Mouse (Mus musculus) forebrain, postnatal 0 days (tissue): Measurements from ENCODE around the gene Galnt18. TPM values are rescaled to one million over a fixed set of nuclear protein-coding genes. Genes with fewer than 3 reads are reported as not detected.

Experiments used
- ATAC-seq: fragments of 200-750 bp; cut with Nextera tagmentation; 2 replicates; pipeline ENCODE4 v1.8.0; 2017; ENCODE audit warnings: mild to moderate bottlenecking, moderate library complexity
- DNase-seq: peaks from one replicate; pipeline ENCODE4 v3.0.0-alpha.2; 2015
- H3K27ac ChIP-seq: fragments of 300-500 bp; sonication (generic); 2 replicates; pipeline ENCODE4 v1.5.1; 2014; ENCODE audit warnings: low read depth, mild to moderate bottlenecking, antibody characterized with exemption, low read length, moderate library complexity, mixed read lengths
- H3K27me3 ChIP-seq: fragments of 300-500 bp; sonication (generic); 2 replicates; pipeline ENCODE4 v1.6.1; 2014; ENCODE audit warnings: mild to moderate bottlenecking, low read length, mixed read lengths; ENCODE audit not compliant: insufficient read depth
- H3K36me3 ChIP-seq: fragments of 300-500 bp; sonication (generic); 2 replicates; pipeline ENCODE4 v1.6.1; 2014; ENCODE audit warnings: mild to moderate bottlenecking, moderate library complexity; ENCODE audit not compliant: insufficient read depth
- H3K4me1 ChIP-seq: fragments of 300-500 bp; sonication (generic); 2 replicates; pipeline ENCODE4 v1.6.1; 2014; ENCODE audit warnings: antibody characterized with exemption; ENCODE audit not compliant: insufficient read depth
- H3K4me2 ChIP-seq: fragments of 300-500 bp; sonication (generic); 2 replicates; pipeline ENCODE4 v1.6.1; 2014; ENCODE audit warnings: low read depth, mild to moderate bottlenecking, moderate library complexity
- H3K4me3 ChIP-seq: fragments of 300-500 bp; sonication (generic); 2 replicates; pipeline ENCODE4 v1.5.1; 2014; ENCODE audit warnings: low read depth, low read length, mixed read lengths
- H3K9ac ChIP-seq: fragments of 300-500 bp; sonication (generic); 2 replicates; pipeline ENCODE4 v1.6.1; 2014; ENCODE audit warnings: mild to moderate bottlenecking
- H3K9me3 ChIP-seq: fragments of 300-500 bp; sonication (generic); 2 replicates; pipeline ENCODE4 v1.6.1; 2016; ENCODE audit warnings: low read length
- CTCF ChIP-seq: sonication (generic); IDR thresholded peaks from 2 replicates; pipeline ENCODE4 v1.5.1; 2016; ENCODE audit warnings: antibody characterized with exemption, control low read depth, low read depth
- WGBS: fragments of 180-500 bp; shearing (Covaris S2); extraction: QIAGEN DNeasy Blood & Tissue Kit; methylation state at CpG from one replicate; pipeline ENCODE4 v1.1.7; 2014; 5-methylcytosine and 5-hydroxymethylcytosine counted together
- polyA plus RNA-seq: library from polyadenylated mRNA; unstranded; fragments of >200 nt; fragmentation: Nextera tagmentation; extraction: Ambion mirVana; gene quantifications from 2 replicates; pipeline ENCODE4 v1.2.1, GENCODE M21; 2015
- total RNA-seq: library from RNA; depleted of rRNA; stranded (reverse); fragments of >200 nt; gene quantifications from 2 replicates; pipeline ENCODE4 v1.2.3, GENCODE M21; 2014

The Galnt18 gene
- total and polyA plus RNA-seq, 2 experiments from 2014 or later: 18.0 to 22.0 TPM

DNA sequence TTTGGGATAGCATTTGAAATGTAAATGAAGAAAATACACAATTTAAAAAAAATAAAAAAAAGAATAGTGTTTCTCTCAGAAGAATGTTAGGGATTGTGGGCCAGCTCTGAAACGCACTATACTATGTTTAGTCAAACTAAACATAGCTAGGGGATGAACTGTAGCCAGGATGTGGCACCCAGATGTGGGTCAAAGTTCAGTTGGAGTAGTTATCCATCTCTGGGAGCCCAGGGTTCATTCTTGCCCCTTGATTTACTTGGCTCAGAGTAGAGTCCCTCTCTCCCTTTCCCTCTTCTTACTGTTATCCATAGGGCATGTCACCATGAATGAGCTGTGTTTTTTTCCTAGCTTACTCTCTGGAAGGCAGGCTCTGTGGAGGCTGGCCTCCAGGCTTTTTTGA lies 165.3 kb downstream of the Galnt18 start:
- H3K27ac ChIP-seq: no peak overlapping the region
- no peaks in the 10 kb centered on the region for H3K9me3 ChIP-seq
- ATAC-seq (no peak), DNase-seq (no peak)
- no peak overlapping the region for H3K9ac ChIP-seq
- H3K4me2 ChIP-seq: no peak overlapping the region
- 89% methylated on average over 1 of the region's 1 CpGs for WGBS
- no peak overlapping the region for H3K4me3 ChIP-seq
- TF ChIP-seq CTCF: no peak
- no peaks in the 10 kb centered on the region for H3K4me1 ChIP-seq
- no peaks in the 10 kb centered on the region for H3K36me3 ChIP-seq
- no peaks in the 10 kb centered on the region for H3K27me3 ChIP-seq

DNA sequence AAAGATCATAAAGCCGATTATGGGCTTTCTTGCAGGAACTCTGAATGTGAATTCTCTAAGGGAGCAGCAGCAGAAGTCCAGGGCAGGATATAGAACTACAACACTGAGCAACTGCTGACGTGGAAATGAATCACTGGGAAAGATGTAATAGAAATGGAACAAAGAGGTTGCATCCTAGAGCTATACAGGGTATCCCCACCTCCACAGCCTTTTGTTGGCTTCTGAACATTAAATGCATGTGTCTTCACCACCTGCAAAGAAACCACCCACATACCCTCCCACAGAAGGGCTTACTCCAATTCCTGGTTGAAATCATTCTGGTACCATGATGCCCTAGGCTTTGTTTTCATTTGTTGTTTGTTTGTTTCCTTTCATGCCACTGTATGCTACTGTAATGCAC lies 172.3 kb downstream of the Galnt18 start:
- no peaks in the 10 kb centered on the region for H3K36me3 ChIP-seq

DNA sequence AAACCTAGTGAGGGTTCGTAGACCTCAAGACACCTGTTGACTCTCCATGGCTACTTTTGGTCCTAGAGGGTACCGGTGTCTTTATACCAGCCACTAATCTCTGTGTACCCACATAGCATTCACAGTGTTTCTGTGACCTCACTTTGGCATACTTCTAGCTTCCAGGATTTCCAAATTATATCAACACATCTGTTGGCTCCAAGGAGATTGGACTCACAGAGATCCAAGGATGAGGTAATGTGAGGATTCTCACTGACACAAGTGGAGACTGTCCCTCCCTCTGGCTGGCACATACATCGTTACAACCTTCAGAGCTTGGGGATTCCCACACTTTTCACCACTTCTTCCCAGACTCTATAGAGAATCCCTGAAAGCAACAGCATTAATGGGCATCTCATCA lies 173.7 kb downstream of the Galnt18 start:
- no peak for TF ChIP-seq CTCF
- Histone ChIP-seq H3K36me3 (no peaks in the 10 kb centered on the region), H3K4me2 (no peak overlapping the region), H3K27me3 (no peaks in the 10 kb centered on the region), H3K27ac (no peak overlapping the region), H3K9me3 (no peaks in the 10 kb centered on the region), H3K4me3 (no peak overlapping the region), H3K4me1 (no peaks in the 10 kb centered on the region), H3K9ac (no peak overlapping the region)
- DNase-seq (no peak), ATAC-seq (no peak)
- 82% methylated on average over 3 of the region's 3 CpGs for WGBS

More for the DNA sequence above, 172.3 kb downstream of the Galnt18 start:
- no peak overlapping the region for H3K9ac ChIP-seq
- no peak for TF ChIP-seq CTCF
- H3K9me3 ChIP-seq: no peaks in the 10 kb centered on the region
- 89% methylated on average over 2 of the region's 2 CpGs for WGBS
- H3K27ac ChIP-seq: no peak overlapping the region
- H3K4me3 ChIP-seq: no peak overlapping the region
- no peak overlapping the region for H3K4me2 ChIP-seq
- no peak for DNase-seq
- no peaks in the 10 kb centered on the region for H3K27me3 ChIP-seq
- no peak for ATAC-seq
- no peaks in the 10 kb centered on the region for H3K4me1 ChIP-seq

DNA sequence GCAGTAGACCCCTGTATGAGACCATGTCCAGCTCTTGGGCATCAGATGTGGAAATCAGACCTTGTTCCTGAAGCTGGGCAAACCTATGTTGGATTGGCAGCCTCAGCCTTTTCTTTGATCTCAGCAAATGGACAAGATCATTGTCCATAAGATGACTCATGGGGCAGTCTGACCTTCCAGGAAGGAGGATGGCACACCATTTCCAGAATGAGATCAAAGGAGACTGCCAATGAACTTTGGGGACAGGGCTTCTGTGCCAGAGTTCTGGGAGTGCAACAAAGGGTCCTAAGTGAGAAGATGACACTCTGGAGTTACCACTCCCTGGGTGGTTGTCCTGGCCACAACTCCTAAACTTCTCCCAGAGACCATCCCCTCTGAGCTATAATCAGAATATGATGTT lies 174.1 kb downstream of the Galnt18 start:
- TF ChIP-seq CTCF: no peak
- DNase-seq: no peak
- no peak for ATAC-seq
- no peaks in the 10 kb centered on the region for H3K36me3 ChIP-seq
- H3K4me1 ChIP-seq: no peaks in the 10 kb centered on the region
- H3K9me3 ChIP-seq: no peaks in the 10 kb centered on the region
- H3K4me2 ChIP-seq: no peak overlapping the region
- H3K4me3 ChIP-seq: no peak overlapping the region
- no peak overlapping the region for H3K9ac ChIP-seq
- H3K27me3 ChIP-seq: no peaks in the 10 kb centered on the region
- H3K27ac ChIP-seq: no peak overlapping the region

DNA sequence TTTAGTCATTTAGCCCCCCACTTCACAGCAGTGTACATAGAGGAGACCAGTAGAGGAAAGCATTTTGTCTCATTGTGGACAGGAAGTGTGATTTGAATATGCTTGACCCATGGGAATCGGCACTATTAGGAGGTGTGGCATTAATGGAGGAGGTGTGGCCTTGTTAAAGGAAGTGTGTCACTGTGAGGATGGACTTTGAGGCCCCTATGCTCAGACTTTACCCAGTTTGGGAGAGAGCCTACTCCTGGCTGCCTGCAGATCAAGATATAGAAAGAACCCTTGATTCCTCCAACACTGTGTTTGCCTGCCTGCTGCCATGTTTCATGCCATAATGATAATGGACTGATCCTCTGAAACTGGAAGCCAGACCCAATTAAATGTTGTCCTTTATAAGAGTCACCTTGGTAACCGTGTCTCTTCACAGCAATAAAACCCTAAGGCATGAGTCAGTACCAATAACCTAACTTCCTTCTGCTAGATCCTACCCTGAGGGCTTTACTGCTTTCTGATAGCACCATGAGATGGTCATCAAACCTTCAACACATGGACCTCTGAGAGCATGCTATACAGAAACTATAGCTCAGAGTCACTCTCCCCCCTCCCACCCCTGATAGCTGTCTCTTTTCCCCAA lies 175.1 kb downstream of the Galnt18 start:
- no peak for DNase-seq
- no peak overlapping the region for H3K9ac ChIP-seq
- no peaks in the 10 kb centered on the region for H3K36me3 ChIP-seq
- no peaks in the 10 kb centered on the region for H3K4me1 ChIP-seq
- 84% methylated on average over 2 of the region's 2 CpGs for WGBS
- no peaks in the 10 kb centered on the region for H3K27me3 ChIP-seq
- no peaks in the 10 kb centered on the region for H3K9me3 ChIP-seq
- no peak overlapping the region for H3K4me3 ChIP-seq
- no peak for ATAC-seq
- no peak overlapping the region for H3K4me2 ChIP-seq
- no peak for TF ChIP-seq CTCF
- H3K27ac ChIP-seq: no peak overlapping the region

DNA sequence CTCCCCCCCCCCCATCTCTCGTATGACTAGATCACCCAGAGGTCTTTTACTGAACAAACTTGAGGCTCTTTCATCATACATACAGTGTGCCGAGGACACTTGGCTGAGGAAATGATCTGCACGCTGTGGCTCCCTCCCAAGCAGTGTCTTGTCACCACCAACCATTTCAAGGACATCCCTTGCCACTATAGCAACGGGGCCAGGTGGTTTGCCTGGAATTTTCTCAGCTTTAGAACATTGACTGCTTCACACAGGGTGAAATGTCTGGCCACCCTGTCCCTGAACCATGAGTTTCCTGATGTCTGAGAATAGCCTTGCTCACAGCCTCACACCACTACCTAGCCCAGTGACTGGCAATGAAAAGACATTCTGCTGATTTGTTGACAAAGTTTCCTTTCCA lies 176.6 kb downstream of the Galnt18 start:
- 76% methylated on average over 4 of the region's 4 CpGs for WGBS
- ATAC-seq: no peak
- Histone ChIP-seq H3K9me3 (no peaks in the 10 kb centered on the region), H3K9ac (no peak overlapping the region), H3K4me3 (no peak overlapping the region), H3K4me2 (no peak overlapping the region), H3K36me3 (no peaks in the 10 kb centered on the region), H3K4me1 (no peaks in the 10 kb centered on the region), H3K27me3 (no peaks in the 10 kb centered on the region), H3K27ac (no peak overlapping the region)
- DNase-seq: no peak
- TF ChIP-seq CTCF: no peak

DNA sequence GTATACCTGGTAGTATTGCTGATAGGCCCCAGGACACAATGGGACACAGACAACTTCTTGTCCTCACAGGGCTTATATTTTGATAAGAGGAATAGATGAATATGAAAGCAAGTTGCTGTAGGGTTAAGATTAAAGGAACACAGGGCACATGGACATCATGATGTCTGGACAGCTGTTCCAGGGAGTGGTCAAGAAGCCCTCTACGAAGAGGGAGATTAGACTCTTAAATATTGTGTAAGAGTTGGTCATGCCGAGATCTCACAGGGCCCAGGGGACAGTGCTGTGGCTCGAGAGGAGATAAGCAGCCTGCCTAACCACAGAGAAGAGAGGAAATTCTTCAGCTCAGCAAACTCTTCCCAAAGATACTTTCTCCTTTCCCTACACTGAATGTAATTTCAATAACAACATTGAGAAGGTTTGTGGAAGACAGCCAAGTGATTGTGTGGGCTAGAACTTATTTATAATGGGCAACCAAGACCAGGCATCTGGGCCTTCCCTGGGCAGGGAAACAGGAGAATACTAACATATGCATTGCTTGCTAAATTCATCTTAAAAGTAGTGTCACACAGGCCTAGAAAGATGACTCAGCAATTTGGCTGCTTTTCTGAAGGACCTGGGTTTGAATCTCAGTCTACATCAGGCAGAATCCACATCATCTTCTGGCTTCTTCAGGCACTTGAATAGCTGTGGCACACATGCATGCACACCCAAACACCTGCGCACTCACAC lies 178.3 kb downstream of the Galnt18 start:
- DNase-seq (no peak), ATAC-seq (no peak)
- no peaks in the 10 kb centered on the region for H3K9me3 ChIP-seq
- no peak for TF ChIP-seq CTCF
- H3K36me3 ChIP-seq: no peaks in the 10 kb centered on the region
- 86% methylated on average over 4 of the region's 4 CpGs for WGBS
- no peaks in the 10 kb centered on the region for H3K4me1 ChIP-seq
- H3K4me3 ChIP-seq: no peak overlapping the region
- no peak overlapping the region for H3K9ac ChIP-seq
- H3K27ac ChIP-seq: no peak overlapping the region
- no peak overlapping the region for H3K4me2 ChIP-seq
- H3K27me3 ChIP-seq: no peaks in the 10 kb centered on the region
